Mouse (Mus musculus): ENCODE data around the gene Vti1a.

GRCm38 (mm10) chr19:55377465-55377864 is 61.4 kb downstream of the Vti1a start:
- TF ChIP-seq CTCF (IDR thresholded peaks at IDR 0.05; ENCODE audit: low read depth) (no peak), EP300 (optimal IDR thresholded peaks at IDR 0.05) (no peak)

All from stomach, postnatal 0 days (tissue).